Mouse (Mus musculus) bone marrow macrophage, adult 2 months (primary cell): ENCODE results near the gene Shroom2.

ENCODE experiments used
- CTCF ChIP-seq: IDR thresholded peaks from 2 replicates; pipeline ENCODE4 v1.5.1; 2012; ENCODE audit warnings: low read depth, mild to moderate bottlenecking, low read length, moderate library complexity
- POLR2A ChIP-seq: IDR thresholded peaks from 2 replicates; pipeline ENCODE4 v1.6.1; 2012; ENCODE audit warnings: mild to moderate bottlenecking, low read depth, low read length, borderline replicate concordance

DNA sequence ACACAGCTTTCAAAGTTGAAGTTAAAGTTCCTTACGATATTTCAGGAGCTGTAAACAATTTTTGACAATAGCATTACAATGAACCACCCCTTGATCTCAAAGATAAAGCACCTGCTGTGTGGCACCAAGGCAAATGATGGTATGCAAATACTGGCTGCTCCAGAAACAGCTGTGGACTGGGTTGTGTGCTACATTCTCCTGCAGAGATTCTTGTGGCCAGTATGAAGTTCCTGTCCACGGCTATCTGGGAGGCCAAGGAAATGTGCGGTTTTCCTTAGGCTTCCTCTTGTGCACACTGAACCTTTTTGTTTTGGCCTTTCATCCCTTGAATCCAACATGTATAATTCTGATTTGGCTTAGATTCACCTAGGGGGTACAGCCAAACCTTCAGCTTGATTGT lies 44.1 kb upstream of the Shroom2 start:
- TF ChIP-seq POLR2A (no peak), CTCF (no peak)
